Mouse (Mus musculus): Measurements from ENCODE around the gene Gm14418.
"Not testable (repeated sequence)": the region's sequence is repeated elsewhere in the genome, so short reads cannot be mapped to it uniquely, and the experiment has no call there.

Gene Gm14418

GRCm38 (mm10) chr2:177398096-177398495 lies at the start of gene Gm14418:
Gene Gm14418 (minus strand): TSS chr2:177398320.
- DNase-seq, result not testable (repeated sequence)
